Mouse (Mus musculus): Measurements from ENCODE around the gene Zfp882.

DNA sequence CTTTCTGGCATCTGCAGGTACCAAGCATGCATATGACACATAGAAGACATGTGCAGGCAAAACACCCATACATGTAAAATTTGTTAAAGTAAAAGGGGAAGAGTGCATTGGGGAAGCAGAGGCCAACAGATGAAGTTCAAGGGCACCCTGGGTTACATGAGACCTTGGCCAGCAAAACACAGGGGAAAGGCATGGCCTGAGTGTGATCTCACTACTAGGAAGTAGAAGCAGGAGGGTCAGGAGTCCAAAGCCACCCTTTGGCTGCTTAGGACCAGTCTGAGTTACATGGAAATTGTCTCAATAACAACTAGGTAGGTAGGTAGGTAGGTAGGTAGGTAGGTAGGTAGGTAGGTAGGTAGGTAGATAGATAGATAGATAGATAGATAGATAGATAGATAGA, 52.1 kb downstream of the Zfp882 start:
- no peak for TF ChIP-seq CTCF (IDR thresholded peaks at IDR 0.05; ENCODE audit: low read depth, low read length)
- no peak for TF ChIP-seq POLR2A (IDR thresholded peaks at IDR 0.05; ENCODE audit: borderline replicate concordance, low read depth, low read length)

Measured in bone marrow macrophage, adult 2 months (primary cell).